Mouse (Mus musculus) layer of hippocampus, adult 18-20 months (tissue): Measurements from ENCODE around the gene Rela. TPM values are rescaled to one million over a fixed set of nuclear protein-coding genes. Genes with fewer than 3 reads are reported as not detected.

Experiments
- DNase-seq, 2 experiments: peaks; one replicate each; pipeline ENCODE4 v3.0.0; 2022; ENCODE audit warnings: low spot score in 2 of 2
- microRNA-seq, 2 experiments: library from miRNA; unstranded; fragments of <30 nt; microRNA quantifications; one replicate each; pipeline ENCODE4 v1.2.0; 2021
- total RNA-seq, 2 experiments: library from RNA; stranded (reverse); gene quantifications; 2 replicates each; pipeline ENCODE4 v1.2.3; 2021

Rela gene
- total RNA-seq, 2 experiments from 2014 or later: 16.2 to 21.1 TPM

DNA sequence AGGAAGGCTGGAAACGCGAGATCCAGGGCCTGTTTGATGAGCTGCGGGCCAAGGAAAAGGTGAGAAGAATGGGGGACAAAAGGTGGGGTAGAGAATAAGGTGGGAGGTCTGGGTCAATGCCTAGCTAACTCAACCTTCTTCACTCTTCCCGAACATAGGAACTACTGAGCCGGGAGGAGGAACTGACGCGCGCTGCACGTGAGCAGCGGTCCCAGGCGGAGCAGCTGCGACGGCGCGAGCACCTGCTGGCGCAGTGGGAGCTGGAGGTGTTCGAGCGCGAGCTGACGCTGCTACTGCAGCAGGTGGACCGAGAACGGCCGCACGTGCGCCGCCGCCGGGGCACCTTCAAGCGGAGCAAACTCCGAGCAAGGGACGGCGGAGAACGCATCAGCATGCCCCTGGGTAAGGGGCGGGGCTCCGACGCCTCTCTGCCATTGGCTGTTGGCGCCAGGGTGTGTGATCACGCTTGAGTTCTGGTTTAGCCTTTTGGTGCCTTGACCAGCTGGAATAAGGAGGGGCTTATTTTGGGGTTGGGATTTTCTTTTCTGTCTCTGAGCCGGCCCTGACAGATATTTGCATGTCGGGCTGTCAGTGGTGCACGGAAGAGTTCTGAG lies 58.7 kb downstream of the Rela start:
- DNase-seq: no peak

Small RNAs within 50 kb of the gene (microRNA-seq; reads per million reads assigned to microRNA genes)
- 0 to 0.59 reads per million in 2 experiments for gene Mir6987

Other genes with a start within 250 kb of the Rela start
- 100 to 1,000 TPM in 1 of 2 experiments, 10 to 100 TPM in 1; 96.9 to 117 TPM for gene Sart1, start 248.8 kb upstream of the Rela start, total RNA-seq
- gene Tsga10ip, start 235.0 kb upstream of the Rela start, total RNA-seq: under 1 TPM; 0.30 TPM
- 100 to 1,000 TPM; 347 to 383 TPM for gene Drap1, start 212.5 kb upstream of the Rela start, total RNA-seq
- 10 to 100 TPM; 74.7 to 75.3 TPM for gene AI837181, start 212.3 kb upstream of the Rela start, total RNA-seq
- not detected for gene Fosl1, start 189.9 kb upstream of the Rela start, total RNA-seq
- gene Ccdc85b, start 179.6 kb upstream of the Rela start, total RNA-seq: 10 to 100 TPM; 36.5 to 37.0 TPM
- gene Fibp, start 176.9 kb upstream of the Rela start, total RNA-seq: 10 to 100 TPM; 95.7 to 97.4 TPM
- gene Ctsw, start 169.0 kb upstream of the Rela start, total RNA-seq: not detected
- gene Efemp2, start 163.5 kb upstream of the Rela start, total RNA-seq: 10 to 100 TPM; 11.6 to 13.1 TPM
- 10 to 100 TPM; 28.3 to 28.4 TPM for gene Mus81, start 149.1 kb upstream of the Rela start, total RNA-seq
- gene Cfl1, start 147.0 kb upstream of the Rela start, total RNA-seq: 1,000 to 10,000 TPM; 1,259 to 1,272 TPM
- gene 1700020D05Rik, start 133.7 kb upstream of the Rela start, total RNA-seq: 1 to 10 TPM; 4.3 to 6.4 TPM
- gene Snx32, start 126.9 kb upstream of the Rela start, total RNA-seq: 10 to 100 TPM; 79.9 to 85.2 TPM
- gene Ovol1, start 76.8 kb upstream of the Rela start, total RNA-seq: not detected
- gene Ap5b1, start 69.5 kb upstream of the Rela start, total RNA-seq: 1 to 10 TPM; 6.4 to 6.5 TPM
- gene Rnaseh2c, start 35.6 kb upstream of the Rela start, total RNA-seq: 10 to 100 TPM; 72.0 to 79.8 TPM
- 10 to 100 TPM; 78.7 to 86.3 TPM for gene Kat5, start 27.2 kb upstream of the Rela start, total RNA-seq
- gene Sipa1, start 26.2 kb downstream of the Rela start, total RNA-seq: 10 to 100 TPM; 16.5 to 17.3 TPM
- 10 to 100 TPM; 17.6 to 18.1 TPM for gene Map3k11, start 51.3 kb downstream of the Rela start, total RNA-seq
- 10 to 100 TPM; 58.3 to 68.6 TPM for gene Pcnx3, start 51.4 kb downstream of the Rela start, total RNA-seq
- not detected for gene Kcnk7, start 66.9 kb downstream of the Rela start, total RNA-seq
- 10 to 100 TPM; 13.9 to 17.2 TPM for gene Ehbp1l1, start 88.8 kb downstream of the Rela start, total RNA-seq
- 10 to 100 TPM; 28.5 to 28.6 TPM for gene Fam89b, start 92.2 kb downstream of the Rela start, total RNA-seq
- 10 to 100 TPM; 24.3 to 27.3 TPM for gene Ltbp3, start 103.4 kb downstream of the Rela start, total RNA-seq
- 10 to 100 TPM; 77.3 to 80.3 TPM for gene Scyl1, start 133.9 kb downstream of the Rela start, total RNA-seq
- gene Frmd8, start 237.8 kb downstream of the Rela start, total RNA-seq: 10 to 100 TPM; 12.7 to 13.0 TPM
- gene Slc25a45, start 240.3 kb downstream of the Rela start, total RNA-seq: 1 to 10 TPM; 2.9 to 3.2 TPM